Comparison of ENCODE assay signal across 13 mouse cellular contexts in genomic region chr17:47230715-47231114, GRCm38 (mm10).
DNase-seq lines count a peak whose midpoint lies in the region; ATAC-seq and TF ChIP-seq lines count a peak whose summit lies in the region.
"Had no signal": no experiment of that assay in that cellular context is flagged by ENCODE, and none has a peak within 500 bp of the region (broad histone marks: within the 10 kb centered on the region; RNA-seq: fewer than 3 reads in every experiment).

No protein-coding gene starts in this region.

- intact Hi-C loops in heart, postnatal 25 days (cut with DNase I) = no loop called here
- intact Hi-C loops in left cerebral cortex, postnatal 36 days (cut with DNase I) = no loop called here

- no peaks in the 10 kb centered on the region for H3K4me1 ChIP-seq in lung, postnatal 0 days (ENCODE audit: insufficient read depth, low read depth, low read length)

- no peaks in the 10 kb centered on the region for H3K27me3 ChIP-seq in lung, postnatal 0 days (replicated peaks; ENCODE audit: insufficient read depth, low read length)
- H3K27me3 ChIP-seq: embryonic facial prominence, embryonic 13.5 days; limb, embryonic 13.5 days had no signal

- TF ChIP-seq CTCF in lung, postnatal 0 days (IDR thresholded peaks at IDR 0.05) = peak; percentile 52

- H3K4me3 ChIP-seq in lung, postnatal 0 days (ENCODE audit: low read depth, low read length) = no peak overlapping the region
- H3K4me3 ChIP-seq: embryonic facial prominence, embryonic 13.5 days; limb, embryonic 13.5 days; midbrain, embryonic 10.5 days had no signal

- ATAC-seq in lung, postnatal 0 days = no peak

- DNase-seq in heart, postnatal 4 days = peak; percentile 34
- no peak for DNase-seq in heart, postnatal 25 days (ENCODE audit: low spot score)
- DNase-seq in lung, postnatal 0 days (ENCODE audit: low spot score) = no peak
- no peak for DNase-seq in lung, postnatal 36 days
- DNase-seq in ES-CJ7 (ENCODE audit: low read depth, low spot score) = peak; percentile 44
- DNase-seq in induced T-regulatory cell, adult 2 months (ENCODE audit: low read depth) = peak; percentile 64
- no peak for DNase-seq in yolk sac, embryonic 10.5 days (ENCODE audit: low spot score)
- DNase-seq in left cerebral cortex, postnatal 36 days (ENCODE audit: low spot score in 2 of 2) = no peak
- DNase-seq: adrenal gland, adult 8-10 months; cerebellum, adult 18-20 months had no signal

- WGBS in lung, postnatal 0 days = 97% methylated on average over 10 of the region's 10 CpGs

- no peak for TF ChIP-seq EP300 in lung, postnatal 0 days (IDR thresholded peaks at IDR 0.05)

- H3K36me3 ChIP-seq in lung, postnatal 0 days (ENCODE audit: insufficient read depth, low read length) = peaks cover 9% of the 10 kb centered on the region

- no peak overlapping the region for H3K27ac ChIP-seq in lung, postnatal 0 days (ENCODE audit: low read length)
- H3K27ac ChIP-seq: embryonic facial prominence, embryonic 13.5 days; limb, embryonic 13.5 days; midbrain, embryonic 10.5 days had no signal

- H3K4me2 ChIP-seq in lung, postnatal 0 days (replicated peaks; ENCODE audit: low read depth, low read length) = no peak overlapping the region
- H3K4me2 ChIP-seq: embryonic facial prominence, embryonic 13.5 days; limb, embryonic 13.5 days had no signal

- H3K9me3 ChIP-seq in lung, postnatal 0 days (ENCODE audit: low read length) = no peaks in the 10 kb centered on the region

- H3K9ac ChIP-seq in lung, postnatal 0 days (replicated peaks; ENCODE audit: low read depth) = no peak overlapping the region
- H3K9ac ChIP-seq: embryonic facial prominence, embryonic 13.5 days; limb, embryonic 13.5 days had no signal

Comparison
In these comparisons a context has a peak if more than half of its experiments do, and no peak if none do; other contexts are left out.
1. DNase-seq: peak in heart, postnatal 4 days (single experiment), ES-CJ7 (single experiment) and induced T-regulatory cell, adult 2 months (single experiment); none in heart, postnatal 25 days (single experiment), lung, postnatal 0 days (single experiment), lung, postnatal 36 days (single experiment), yolk sac, embryonic 10.5 days (single experiment) and left cerebral cortex, postnatal 36 days (0 of 2).